Mouse (Mus musculus) monocyte, adult 5-6 weeks (primary cell): ENCODE measurements around the gene Heatr4. TPM values are rescaled to one million over a fixed set of nuclear protein-coding genes. Genes with fewer than 3 reads are reported as not detected.
"Not testable (repeated sequence)": the region's sequence is repeated elsewhere in the genome, so short reads cannot be mapped to it uniquely, and the experiment has no call there.

ENCODE experiments used
- ATAC-seq: fragments of 153-309, 156-312 bp; replicated peaks from 2 replicates; pipeline ENCODE4 v1.8.0; 2017; ENCODE audit warnings: mild to moderate bottlenecking; ENCODE audit not compliant: low TSS enrichment, insufficient number of reproducible peaks, severe bottlenecking, poor library complexity, low FRiP score
- total RNA-seq: library from RNA; stranded (forward); fragments of 200-1000, 200-491, 200-594 nt; gene quantifications from 3 replicates; pipeline ENCODE4 v1.2.3, GENCODE M21; 2017

Gene Heatr4
- total RNA-seq: not detected in 3 replicates

DNA sequence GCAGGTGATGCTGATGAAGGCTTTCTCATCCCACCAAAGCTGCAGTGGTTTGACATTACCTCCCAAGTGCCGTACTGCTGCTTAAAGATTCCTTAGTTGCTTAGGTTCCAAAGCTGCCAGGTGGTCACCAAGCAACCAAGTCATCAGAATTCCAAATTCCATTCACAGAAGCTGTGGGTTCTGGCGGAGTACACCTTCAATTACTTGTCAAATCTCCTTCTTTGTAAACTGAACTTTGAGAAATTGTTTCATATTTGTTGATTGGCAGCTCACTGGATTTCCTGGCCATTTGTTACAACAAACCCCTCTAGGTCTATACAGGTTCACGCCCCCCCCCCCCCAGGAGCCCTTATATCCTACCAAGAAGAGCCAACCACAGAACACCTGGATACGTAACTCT, at the start of gene Heatr4:
TSS of gene Heatr4 (minus strand) at position 101 of the 400 bp plus-strand sequence.
- ATAC-seq: no peak

DNA sequence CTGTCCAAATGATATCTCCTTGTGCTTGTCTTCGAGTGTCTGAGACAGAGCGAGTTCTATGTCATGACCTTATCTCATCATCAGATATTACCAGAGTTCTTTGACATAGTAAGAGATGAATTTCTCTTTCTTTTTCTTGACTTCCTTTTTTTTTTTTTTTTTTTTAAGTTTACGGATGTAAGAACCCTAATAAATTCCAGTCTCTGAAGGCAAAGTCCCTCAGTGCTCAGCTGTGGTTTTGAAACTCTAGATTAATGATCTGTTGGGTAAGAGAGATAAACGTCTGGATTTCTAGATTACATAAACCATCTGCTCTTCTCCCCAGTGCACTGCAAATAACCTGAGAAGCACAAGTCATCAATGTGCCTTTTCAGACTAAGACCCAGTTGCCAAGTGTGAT, 49.5 kb upstream of the Heatr4 start:
- ATAC-seq: no peak

DNA sequence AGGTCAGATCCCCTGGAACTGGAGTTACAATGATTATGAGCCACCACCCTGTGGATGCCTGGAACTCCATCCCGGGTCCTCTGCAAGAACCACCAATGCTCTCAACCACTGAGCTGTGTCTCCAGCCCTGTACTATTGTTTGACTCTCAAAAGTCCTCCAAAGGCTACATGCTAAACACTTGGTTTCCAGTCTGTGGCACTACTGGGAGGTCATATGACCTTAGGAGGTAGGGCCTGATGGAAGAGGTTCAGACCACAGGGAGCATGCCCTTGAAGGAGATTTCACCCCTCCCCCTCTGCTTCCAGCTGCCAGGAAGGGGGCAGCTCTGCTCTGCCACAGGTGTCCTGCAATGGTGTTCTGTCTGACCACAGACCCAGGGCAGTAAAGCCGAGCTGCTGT, 48.6 kb upstream of the Heatr4 start:
- ATAC-seq: not testable (repeated sequence)

DNA sequence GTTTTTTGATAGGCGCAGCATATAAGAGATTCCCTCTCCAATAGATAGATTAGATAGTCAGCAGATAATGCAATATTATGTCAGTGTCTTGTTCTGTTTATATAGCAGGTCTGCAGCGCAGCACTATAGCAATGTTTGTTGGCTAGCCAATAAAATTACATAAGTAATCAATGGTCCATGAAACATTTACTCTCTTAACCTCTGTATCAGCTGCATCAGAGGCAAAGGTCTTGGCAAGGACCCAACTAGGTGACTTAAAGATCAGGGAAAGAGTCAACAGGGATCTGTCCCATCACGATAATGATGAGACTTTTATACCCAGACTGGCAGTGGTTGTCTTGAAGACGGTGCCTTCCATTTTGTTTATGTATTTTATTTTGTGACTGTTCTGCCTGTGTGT, 48.2 kb upstream of the Heatr4 start:
- no peak for ATAC-seq

DNA sequence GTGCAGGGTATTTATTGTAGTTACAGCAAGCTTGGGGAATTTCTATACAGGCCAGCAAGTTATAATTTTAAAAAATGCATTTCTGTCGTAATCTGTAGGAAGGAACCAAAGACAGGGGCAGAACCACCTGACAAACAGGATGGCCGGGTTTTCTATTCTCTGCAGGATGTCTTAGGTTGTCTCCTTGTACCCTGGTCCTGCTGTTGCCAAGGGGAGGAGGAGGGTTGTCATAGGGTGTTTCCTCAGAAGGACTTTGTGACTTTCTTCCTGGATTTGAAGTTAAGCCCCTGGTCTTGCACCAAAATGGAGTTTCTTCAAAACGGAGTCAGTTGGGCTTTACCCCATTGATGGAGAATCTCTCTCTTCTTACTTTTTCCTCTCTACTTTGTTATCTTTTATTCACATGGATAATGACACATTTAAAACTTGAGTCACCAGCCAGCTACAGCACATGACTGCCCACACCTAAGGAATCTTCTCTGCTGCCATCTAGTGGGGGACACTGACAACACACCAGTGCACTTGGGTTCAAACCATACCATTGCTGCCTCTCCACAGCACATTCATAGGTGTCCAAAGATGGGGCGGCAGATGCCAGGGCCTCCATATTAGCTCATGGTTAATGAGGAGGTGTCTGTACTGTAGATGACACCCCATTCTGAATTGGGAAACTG, 46.1 kb upstream of the Heatr4 start:
- peak; percentile 94 for ATAC-seq

DNA sequence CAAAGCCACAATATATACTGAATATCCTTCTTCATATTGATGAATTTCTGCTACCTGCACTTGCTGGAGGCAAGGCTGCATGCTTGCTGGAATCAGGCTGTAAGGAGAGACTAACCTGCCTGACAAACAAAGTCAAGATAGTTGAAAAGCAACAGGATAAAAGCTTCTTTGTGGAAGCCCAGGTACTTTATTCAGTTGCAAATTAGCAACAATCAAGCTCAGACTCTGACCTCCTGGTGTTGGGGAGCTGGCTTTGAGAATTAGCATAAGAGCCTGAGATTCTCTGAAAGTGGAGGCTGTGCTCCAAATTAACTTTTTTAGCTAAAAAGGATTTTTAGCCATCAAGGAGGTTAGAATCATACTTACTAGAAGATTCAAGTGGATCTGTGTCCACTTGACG, 44.4 kb upstream of the Heatr4 start:
- ATAC-seq: not testable (repeated sequence)

DNA sequence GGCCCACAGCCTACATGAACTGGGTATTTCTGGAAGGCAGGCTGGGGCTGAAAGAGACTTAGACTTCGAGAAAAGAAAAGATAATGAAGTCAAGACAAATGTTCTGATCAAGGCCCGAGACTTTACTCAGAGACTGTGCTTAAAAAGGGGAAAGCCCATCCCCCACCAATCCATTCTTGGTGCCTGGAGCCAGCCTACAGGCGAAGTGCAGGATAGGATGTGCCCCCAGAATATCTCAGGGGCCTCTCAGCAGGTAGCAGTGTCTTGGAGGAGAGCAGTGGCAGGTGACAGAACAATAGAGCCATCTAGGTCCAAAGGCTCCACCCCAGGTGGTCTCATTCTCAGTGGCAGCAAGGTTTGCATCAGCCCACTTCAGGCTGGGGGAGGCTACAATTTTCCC, 43.7 kb upstream of the Heatr4 start:
- not testable (repeated sequence) for ATAC-seq

DNA sequence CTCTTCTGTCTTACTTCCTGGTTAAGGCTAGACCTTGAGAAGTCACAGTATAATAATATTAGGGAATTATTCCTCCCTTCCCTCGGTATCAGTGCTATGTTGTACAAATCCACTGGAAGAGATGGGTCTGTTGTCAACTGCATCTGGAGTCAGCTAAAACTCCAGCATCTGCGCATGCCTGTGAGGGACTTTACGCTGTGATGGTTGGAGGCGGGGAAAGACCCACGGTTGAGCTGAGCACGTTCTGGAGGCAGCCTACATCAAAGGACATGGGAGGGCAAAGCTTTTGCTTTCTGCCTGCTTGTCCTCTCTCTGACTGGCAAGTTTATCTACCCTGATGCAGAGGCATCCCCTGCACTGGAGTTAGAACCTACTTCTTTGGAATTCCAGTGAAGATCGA, 41.2 kb upstream of the Heatr4 start:
- ATAC-seq: no peak

DNA sequence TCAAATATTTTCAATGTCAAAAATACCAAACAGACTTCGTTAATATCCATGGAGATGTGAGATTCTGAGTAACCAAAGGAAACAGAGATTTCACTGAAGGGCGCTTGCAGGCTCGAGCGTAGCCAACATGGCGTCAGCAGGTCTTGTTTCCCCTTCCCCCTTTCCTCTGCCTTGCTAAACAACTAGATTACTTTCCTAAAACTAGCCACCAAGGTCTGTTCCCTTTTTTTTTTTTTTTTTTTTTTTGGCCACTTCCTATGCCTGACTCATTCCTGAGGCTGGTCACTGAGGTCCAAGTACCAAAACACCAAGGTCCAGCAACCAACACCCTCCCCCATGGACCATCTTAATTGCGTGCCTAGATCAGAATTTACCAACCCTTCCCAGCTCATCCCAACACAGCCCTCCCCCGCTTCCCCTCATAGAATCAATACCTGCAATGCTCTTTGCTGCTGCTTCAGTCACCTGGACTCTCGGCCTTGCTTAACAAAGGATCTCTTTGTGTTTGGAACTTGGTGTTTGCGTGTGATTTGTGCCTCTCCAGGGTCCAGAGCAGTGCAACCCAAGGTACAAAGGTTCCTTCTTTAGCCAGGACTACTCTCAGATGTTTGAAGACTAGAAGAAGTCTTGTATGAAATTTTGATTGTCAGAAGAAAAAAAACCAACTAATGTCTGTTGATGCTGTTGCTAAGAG, 38.5 kb upstream of the Heatr4 start:
- no peak for ATAC-seq

DNA sequence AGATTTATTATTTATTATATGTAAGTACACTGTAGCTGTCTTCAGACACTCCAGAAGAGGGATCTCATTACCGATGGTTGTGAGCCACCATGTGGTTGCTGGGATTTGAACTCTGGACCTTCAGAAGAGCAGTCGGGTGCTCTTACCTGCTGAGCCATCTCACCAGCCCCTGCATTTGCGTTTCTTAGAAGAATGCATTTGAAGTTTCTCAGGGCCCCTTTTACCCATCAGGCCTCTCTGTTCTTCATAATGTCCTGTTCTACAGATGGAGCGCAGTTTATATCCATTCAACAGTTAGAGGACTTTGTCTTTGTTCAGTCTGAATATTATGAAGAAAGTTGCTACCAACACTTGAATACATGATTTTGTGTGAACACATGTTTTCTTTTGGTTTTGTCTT, 37.6 kb upstream of the Heatr4 start:
- not testable (repeated sequence) for ATAC-seq

DNA sequence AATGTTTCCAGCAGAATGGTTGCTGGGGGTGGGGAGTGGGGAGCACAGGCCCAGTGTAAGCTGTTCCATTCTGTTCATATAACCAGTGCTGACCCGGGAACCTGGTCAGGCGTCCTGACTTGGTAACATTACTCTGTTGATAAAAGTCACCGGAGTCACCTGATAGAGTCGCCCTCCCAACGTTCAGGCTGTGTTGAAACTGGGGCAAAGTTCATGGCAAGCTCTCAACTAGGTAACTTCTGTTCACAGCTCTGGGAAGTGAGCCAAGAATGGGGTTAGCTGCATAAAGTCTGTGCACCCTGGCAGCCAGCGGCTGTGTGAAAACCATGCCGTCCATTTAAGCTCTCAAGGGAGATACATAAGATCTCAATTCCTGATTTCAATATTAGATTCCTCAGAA, 35.9 kb upstream of the Heatr4 start:
- ATAC-seq: peak; percentile 56; the same call in 1 of the 2 replicates

DNA sequence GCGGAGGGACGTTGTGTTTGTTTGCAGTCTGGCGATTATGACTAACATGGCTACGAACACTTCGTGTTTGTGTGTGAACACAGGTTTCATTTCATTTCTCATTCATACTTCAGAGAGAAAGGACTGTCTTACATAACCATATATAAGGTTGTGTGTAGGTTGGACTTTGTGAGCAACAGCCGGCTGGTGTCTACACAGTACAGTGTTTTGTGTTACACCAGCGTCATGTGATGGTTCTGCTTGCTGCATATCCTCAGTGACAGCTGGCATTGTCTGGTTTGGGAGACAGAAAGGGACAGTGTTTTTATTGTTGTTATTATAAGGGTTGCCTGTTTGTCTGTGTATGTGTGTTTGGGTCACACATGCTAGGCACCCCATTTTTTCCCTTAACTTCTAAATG, 29.0 kb upstream of the Heatr4 start:
- ATAC-seq: no peak

DNA sequence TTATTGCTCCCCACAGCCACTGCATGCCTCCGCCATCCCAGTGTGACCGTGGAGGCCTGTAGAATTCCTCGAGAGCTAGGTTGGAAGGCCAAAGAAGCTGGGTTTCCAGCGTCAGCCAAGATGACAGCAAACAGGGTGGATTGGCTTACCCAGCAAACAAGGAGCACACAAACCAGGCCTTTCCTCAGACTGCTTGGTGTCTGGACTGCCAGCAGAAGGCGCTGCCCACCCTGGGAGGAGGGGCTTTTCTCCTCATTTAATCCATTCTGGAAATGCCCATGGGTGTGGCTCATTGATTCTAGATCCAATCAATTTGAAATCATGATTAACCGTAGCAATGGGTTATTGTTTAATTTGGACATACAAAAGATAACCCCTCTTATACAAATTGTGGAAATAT, 28.5 kb upstream of the Heatr4 start:
- ATAC-seq: no peak

DNA sequence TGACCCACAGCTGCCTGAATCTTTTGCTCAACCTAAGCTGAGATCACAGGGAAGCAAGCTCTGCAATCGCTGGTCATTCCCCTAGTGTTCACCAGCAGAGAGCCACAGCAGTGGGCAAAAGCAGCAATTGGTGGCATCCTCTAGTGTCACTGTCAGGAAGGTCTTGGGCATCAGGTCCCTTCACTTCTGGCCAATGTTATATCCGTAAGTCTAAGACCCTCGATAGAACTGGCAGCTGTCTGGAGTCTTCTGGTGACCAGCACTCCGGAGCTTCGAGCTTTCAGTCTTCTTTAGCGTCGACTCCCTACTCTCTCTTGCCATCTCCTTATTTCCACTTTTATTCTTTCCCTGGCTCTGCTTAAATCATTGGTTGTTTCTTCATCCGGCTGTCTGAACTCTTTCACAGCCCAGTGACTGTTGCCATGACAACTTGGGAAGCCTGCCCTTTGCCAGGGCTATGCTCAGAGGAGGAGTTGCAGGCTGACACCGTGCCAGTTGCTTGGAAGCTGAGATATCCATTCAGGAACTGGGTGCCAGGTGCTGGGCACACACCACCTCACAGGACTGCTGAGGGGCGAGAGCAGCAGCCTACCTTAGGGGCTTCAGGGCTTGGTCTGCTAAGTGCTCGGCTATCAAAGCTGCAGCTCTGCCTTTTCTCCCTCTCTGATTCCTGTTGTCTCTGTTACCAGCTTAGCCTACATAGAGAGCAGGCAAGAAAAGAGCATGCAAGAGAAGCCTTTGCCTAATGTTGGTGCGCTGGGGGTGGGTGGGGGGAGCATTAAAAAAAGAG, 26.8 kb upstream of the Heatr4 start:
- ATAC-seq: no peak

DNA sequence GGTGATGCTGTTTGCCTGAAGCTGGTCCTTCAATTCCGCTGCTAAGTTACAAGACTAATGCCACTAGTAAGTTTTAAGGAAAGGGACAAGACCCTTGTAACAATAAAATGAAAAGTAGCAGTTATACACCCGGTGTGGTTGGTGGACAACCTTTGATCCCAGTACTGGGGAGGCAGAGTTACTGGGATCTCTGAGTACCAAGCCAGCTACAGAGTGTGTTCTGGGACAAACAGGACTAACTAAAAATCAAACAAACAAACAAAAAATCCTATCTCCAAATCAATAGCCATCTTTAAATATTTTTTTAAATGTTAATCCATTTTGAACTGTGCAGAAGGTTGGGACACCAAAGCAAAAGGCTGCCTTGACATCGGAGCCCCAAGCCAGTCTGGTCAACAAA, 25.5 kb upstream of the Heatr4 start:
- no peak for ATAC-seq

DNA sequence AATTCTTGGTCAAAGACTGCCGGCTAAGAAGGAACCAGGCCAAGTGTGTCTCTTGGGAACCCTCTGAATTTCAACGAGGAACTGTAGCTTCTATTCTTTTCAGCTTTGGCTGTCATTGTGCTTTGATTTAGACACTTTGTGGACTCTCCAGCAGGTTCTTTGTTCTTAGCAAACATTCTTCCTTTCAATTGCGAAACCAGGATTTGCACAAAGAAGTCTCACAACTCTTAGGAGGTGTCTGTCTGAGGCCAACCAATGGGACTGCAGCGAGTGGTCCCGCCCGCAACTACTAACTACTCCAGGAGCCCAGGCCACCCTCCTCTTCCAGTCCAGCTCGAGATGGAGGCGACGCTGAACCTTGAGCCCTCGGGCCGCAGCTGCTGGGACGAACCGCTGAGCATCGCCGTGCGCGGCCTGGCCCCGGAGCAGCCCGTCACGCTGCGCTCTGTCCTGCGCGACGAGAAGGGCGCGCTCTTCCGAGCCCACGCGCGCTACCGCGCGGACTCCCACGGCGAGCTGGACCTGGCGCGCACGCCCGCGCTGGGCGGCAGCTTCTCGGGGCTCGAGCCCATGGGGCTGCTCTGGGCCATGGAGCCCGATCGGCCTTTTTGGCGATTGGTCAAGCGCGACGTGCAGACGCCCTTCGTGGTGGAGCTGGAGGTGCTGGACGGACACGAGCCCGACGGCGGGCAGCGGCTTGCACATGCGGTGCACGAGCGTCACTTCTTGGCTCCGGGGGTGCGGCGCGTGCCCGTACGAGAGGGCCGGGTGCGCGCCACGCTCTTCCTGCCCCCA, 24.7 kb upstream of the Heatr4 start, which contains the start of gene Acot1:
TSS of gene Acot1 (plus strand) at position 320 of the 795 bp plus-strand sequence.
- not testable (repeated sequence) for ATAC-seq

DNA sequence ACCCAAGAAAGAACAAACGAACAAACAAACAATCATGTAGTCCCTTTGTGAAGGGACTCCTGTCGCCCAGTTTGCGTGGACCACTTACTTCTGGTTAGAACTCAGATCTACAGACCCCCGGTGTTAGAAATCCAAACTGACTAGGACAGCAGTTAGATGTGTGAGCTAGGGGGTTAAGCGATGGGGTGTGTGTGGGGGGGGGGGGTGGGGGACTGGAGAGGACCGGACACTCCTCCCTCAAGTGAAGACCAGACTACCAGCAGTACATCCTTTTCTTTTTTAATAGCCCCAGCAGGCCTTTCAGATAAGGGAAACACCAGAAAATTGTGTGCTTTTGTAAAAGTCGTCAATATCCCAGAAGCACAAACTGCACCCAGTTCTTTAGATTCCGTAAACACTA, 24.1 kb upstream of the Heatr4 start:
- ATAC-seq: no peak

DNA sequence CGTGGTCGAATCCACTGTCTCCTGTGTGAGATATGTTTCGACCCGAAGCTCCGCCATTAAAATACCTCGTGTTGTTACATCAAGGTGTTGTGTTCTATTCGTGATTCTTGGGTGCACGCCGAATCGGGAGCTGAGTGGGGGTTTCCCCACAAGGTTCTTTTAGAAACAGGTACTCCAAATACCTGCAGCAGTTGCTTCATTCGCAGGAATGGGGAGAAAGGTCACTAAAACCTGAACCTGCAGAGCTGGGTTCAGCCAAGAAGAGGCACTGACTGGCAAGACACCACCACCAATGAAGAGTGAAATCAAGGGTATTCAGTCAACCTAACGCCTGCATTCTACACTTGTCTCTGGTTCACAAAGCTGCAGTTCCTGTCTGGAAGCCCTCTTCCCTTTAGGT, 23.6 kb upstream of the Heatr4 start:
- no peak for ATAC-seq

DNA sequence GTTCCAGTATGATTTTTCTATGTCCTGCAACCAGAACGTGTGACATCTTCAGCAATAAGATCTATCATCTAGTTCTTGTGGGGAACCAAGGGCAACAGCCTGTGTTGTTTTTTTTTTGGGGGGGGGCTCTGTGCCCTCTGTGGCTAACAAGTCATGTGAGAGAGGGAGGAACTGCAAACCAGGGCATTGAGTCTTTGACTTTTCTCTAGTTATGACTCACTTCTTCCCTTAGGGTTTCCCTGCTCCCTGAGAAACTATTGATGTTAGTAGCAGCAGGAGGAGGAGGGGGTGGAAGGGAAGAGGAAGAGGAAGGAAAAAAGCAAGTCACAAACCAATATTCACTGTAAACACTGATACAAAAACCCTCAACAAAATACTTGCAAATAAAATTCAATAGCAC, 19.2 kb upstream of the Heatr4 start:
- no peak for ATAC-seq
